Mouse (Mus musculus) skeletal muscle tissue, postnatal 0 days (tissue): ENCODE data around the gene Ddt. TPM values are rescaled to one million over a fixed set of nuclear protein-coding genes. Genes with fewer than 3 reads are reported as not detected.

Source experiments
- polyA plus RNA-seq: library from polyadenylated mRNA; unstranded; fragments of >200 nt; fragmentation: Nextera tagmentation; extraction: Ambion mirVana; gene quantifications from 2 replicates; pipeline ENCODE4 v1.2.1, GENCODE M21; 2015

The Ddt gene
- 53.2 and 61.3 TPM in 2 replicates for polyA plus RNA-seq

DNA sequence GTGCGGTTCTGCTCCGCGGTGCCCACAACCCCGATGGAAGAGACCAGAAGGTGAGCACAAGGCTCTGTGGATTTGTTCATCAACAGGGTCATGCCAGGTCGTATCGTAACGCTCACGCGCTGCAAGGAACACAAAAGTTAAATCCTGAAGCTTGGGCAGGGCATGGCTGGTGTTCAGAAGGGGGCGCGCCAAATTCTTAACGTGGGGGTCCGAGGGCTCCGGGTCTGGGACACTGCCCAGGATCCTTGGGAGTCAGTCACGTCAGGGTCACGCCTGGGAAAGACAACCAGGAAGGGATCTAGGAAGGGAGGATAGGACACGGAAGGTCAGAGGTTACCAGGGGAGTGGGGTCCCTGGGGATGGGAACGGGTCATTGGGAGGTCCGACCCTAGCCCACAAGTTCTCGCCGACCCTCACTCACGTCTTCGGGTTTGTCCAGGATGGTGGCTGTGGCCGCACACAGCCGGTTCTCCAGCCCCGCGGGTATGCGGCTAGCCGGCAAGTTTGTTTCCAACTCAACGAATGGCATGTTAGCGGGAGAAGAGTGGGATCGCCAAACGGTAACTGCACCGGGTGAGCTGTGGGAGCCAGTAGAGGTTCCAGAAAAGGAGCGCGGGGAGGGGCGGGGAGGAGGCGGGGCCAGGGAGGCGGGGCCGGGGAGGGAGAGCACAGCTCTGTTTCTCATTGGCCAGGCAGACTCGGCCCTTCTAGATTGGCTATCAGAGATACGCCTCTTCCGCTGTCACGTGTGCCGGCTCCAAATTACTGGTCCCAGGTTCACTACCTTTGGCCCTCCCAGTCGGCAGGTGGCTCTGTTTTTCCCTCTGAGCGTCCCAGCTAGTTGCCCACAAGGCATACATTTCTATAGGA is at the start of gene Ddt:
Gene Ddt (minus strand): TSS at position 620 of the 870 bp plus-strand sequence.

GRCm38 (mm10) chr10:75822443-75822842 is 49.2 kb upstream of the Ddt start, which contains the start of gene Gstt4:
Gene Gstt4 (minus strand): TSS chr10:75822543.

DNA sequence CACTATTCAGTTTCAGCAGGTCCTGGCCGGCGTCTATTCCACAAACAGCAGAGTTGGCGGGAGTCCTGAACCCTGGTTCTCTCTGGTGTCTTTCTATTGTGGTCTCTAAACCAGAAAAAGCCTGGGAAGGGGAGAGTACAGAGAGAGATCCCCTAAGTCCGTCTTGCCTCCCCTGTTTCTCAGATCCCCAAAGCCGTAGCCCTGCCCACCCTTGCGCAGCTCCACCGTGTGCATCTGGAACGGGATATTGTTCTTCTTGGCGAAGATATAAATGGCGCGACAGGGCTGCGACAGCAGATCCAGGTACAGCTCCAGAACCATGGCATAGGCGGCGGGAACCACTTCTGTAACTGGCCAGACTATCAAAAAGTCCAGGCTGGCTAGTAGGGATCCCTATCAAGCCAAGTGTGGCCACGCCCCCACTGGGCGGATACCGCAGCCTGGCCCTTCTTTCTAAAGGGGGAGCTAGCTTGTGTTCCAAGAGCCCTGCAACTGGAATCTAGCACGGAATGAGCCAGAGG is 25.0 kb upstream of the Ddt start, which contains the start of gene Gstt1:
Gene Gstt1 (minus strand): TSS at position 409 of the 521 bp plus-strand sequence.

GRCm38 (mm10) chr10:75780769-75781578 is 7.8 kb upstream of the Ddt start, which contains the start of the genes Gm20441 and Gstt3:
Gene Gm20441 (minus strand): TSS chr10:75780954.
Gene Gstt3 (minus strand): TSS chr10:75781414.

GRCm38 (mm10) chr10:75763682-75764518 is 9.3 kb downstream of the Ddt start, which contains the start of gene Cabin1:
Gene Cabin1 (minus strand): TSS chr10:75764341.

Other genes with a start within 250 kb of the Ddt start
- 0.46 TPM in 2 replicates for gene Lrrc75b, start 213.1 kb downstream of the Ddt start, polyA plus RNA-seq
- not detected in 2 replicates for gene Ggt1, start 211.8 kb downstream of the Ddt start, polyA plus RNA-seq
- 7.3 and 9.4 TPM in 2 replicates for gene Ggt5, start 184.1 kb downstream of the Ddt start, polyA plus RNA-seq
- gene Susd2, start 129.4 kb downstream of the Ddt start, polyA plus RNA-seq = 4.9 and 5.1 TPM in 2 replicates
- 15.4 and 17.0 TPM in 2 replicates for gene Cabin1, start 9.1 kb downstream of the Ddt start, polyA plus RNA-seq
- not detected in 2 replicates for gene Gm20441, start 7.5 kb upstream of the Ddt start, polyA plus RNA-seq
- gene Gstt3, start 8.0 kb upstream of the Ddt start, polyA plus RNA-seq = 4.5 and 5.3 TPM in 2 replicates
- 8.6 and 8.9 TPM in 2 replicates for gene Gstt1, start 25.2 kb upstream of the Ddt start, polyA plus RNA-seq
- gene Gstt4, start 49.1 kb upstream of the Ddt start, polyA plus RNA-seq = not detected in 2 replicates
- 9.9 and 11.9 TPM in 2 replicates for gene Gstt2, start 64.0 kb upstream of the Ddt start, polyA plus RNA-seq
- gene Mif, start 86.8 kb upstream of the Ddt start, polyA plus RNA-seq = 482 and 560 TPM in 2 replicates
- 0.50 and 0.58 TPM in 2 replicates for gene Derl3, start 120.0 kb upstream of the Ddt start, polyA plus RNA-seq
- 60.6 and 68.3 TPM in 2 replicates for gene Smarcb1, start 148.2 kb upstream of the Ddt start, polyA plus RNA-seq
- gene Chchd10, start 159.7 kb upstream of the Ddt start, polyA plus RNA-seq = 555 and 642 TPM in 2 replicates
- gene Mmp11, start 163.1 kb upstream of the Ddt start, polyA plus RNA-seq = 11.6 and 12.3 TPM in 2 replicates
- not detected in 2 replicates for gene Gm867, start 167.3 kb upstream of the Ddt start, polyA plus RNA-seq
- gene Vpreb3, start 169.6 kb upstream of the Ddt start, polyA plus RNA-seq = 0.24 TPM in 1 of 2 replicates, not detected in the other
- gene Gm5134, start 181.1 kb upstream of the Ddt start, polyA plus RNA-seq = not detected in 2 replicates